In the genomic region with DNA sequence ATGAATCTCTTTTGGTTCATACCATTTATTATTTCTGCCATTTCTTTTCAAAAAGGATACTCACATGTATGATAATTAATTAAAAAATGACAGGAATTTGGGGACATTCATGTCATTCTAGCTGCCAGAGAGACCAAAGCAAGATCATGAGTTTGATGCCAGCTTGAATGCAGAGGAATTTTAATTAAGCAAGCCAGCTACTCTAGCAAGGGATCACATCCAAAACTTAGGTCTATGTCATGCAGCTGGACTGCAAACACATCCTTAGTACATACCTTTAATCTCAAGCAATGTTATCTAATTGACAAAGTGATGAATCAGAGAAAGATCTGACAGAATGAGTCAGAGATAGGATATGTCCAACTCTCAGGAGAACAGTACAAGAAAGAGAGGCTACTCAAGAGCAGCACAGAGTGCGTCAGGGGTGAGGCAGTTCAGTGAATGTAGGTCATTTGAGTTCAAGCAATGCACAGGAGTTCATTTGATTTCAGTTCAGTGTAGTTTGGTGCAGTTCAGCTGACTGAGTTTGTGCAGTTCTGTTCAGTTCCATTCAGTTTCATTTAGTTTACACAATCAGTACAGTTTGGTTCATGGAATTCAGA, we compare ENCODE assay signal across 26 mouse cellular contexts.
"Had no signal": no experiment of that assay in that cellular context is flagged by ENCODE, and none has a peak within 500 bp of the region (broad histone marks: within the 10 kb centered on the region; RNA-seq: fewer than 3 reads in every experiment).

No protein-coding gene starts in this region.

- H3K27ac ChIP-seq: embryonic facial prominence, embryonic 10.5 days; embryonic facial prominence, embryonic 12.5 days; embryonic facial prominence, embryonic 13.5 days; embryonic facial prominence, embryonic 15.5 days; forebrain, embryonic 10.5 days; forebrain, embryonic 12.5 days; forebrain, embryonic 13.5 days; forebrain, embryonic 15.5 days; gastrocnemius, adult 2 months; heart, adult 2 months had no signal

- ATAC-seq: forebrain, embryonic 13.5 days; forebrain, embryonic 14.5 days; forebrain, embryonic 15.5 days; forebrain, embryonic 16.5 days; forebrain, postnatal 0 days had no signal

- H3K27me3 ChIP-seq: embryonic facial prominence, embryonic 12.5 days; embryonic facial prominence, embryonic 13.5 days; embryonic facial prominence, embryonic 15.5 days; forebrain, embryonic 12.5 days; forebrain, embryonic 13.5 days; forebrain, embryonic 15.5 days had no signal

- H3K4me3 ChIP-seq: embryonic facial prominence, embryonic 10.5 days; embryonic facial prominence, embryonic 12.5 days; embryonic facial prominence, embryonic 13.5 days; embryonic facial prominence, embryonic 15.5 days; erythroblast, embryonic 14.5 days; forebrain, embryonic 10.5 days; forebrain, embryonic 12.5 days; forebrain, embryonic 13.5 days; forebrain, embryonic 15.5 days; gastrocnemius, adult 2 months; heart, adult 2 months had no signal

- H3K36me3 ChIP-seq: embryonic facial prominence, embryonic 10.5 days; embryonic facial prominence, embryonic 12.5 days; embryonic facial prominence, embryonic 13.5 days; embryonic facial prominence, embryonic 15.5 days; forebrain, embryonic 10.5 days; forebrain, embryonic 12.5 days; forebrain, embryonic 15.5 days had no signal

- H3K4me1 ChIP-seq: embryonic facial prominence, embryonic 10.5 days; embryonic facial prominence, embryonic 12.5 days; embryonic facial prominence, embryonic 13.5 days; embryonic facial prominence, embryonic 15.5 days; forebrain, embryonic 10.5 days; forebrain, embryonic 12.5 days; forebrain, embryonic 13.5 days; forebrain, embryonic 15.5 days had no signal

- DNase-seq: cerebellum, adult 9-10 months; cerebellum, adult 9-11 months; cerebellum, postnatal 10 days; cerebellum, postnatal 14 days; cerebellum, postnatal 25 days; cerebellum, postnatal 36 days; embryo, embryonic 11 days; forebrain, postnatal 0 days; gastrocnemius, adult 2 months; gastrocnemius, postnatal 10 days; gastrocnemius, postnatal 14 days; gastrocnemius, postnatal 36 days; heart, adult 11 months; heart, adult 18-20 months; heart, adult 2 months had no signal
